17 mouse cellular contexts compared by ENCODE assay signal in the genomic region with DNA sequence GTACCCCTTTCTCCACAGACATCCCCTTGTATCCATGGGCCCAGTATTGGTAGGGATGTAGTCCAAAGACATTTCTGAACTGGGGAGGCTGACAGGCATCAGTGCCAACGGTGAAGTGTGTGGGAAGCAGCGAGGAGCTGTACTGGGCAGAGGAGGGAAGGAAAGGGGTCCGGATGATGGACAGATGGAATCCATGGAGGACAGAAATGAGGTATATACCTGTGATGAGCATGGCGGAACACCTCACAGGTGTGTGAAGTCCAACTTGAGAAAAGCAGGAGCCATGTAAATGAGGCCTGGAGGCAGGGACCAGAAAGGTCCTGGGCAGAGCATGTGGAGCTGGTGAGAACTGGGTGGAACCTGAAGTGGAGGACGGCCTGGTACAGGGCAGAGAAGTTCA. TPM values are rescaled to one million over a fixed set of nuclear protein-coding genes. Genes with fewer than 3 reads are reported as not detected.
DNase-seq lines count a peak whose midpoint lies in the region; ATAC-seq and TF ChIP-seq lines count a peak whose summit lies in the region.
"Had no signal": no experiment of that assay in that cellular context is flagged by ENCODE, and none has a peak within 500 bp of the region (broad histone marks: within the 10 kb centered on the region; RNA-seq: fewer than 3 reads in every experiment).

No protein-coding gene starts in this region.

- H3K9me3 ChIP-seq in heart, embryonic 15.5 days (replicated peaks), result no peaks in the 10 kb centered on the region
- H3K9me3 ChIP-seq in midbrain, embryonic 11.5 days (ENCODE audit: control insufficient read depth, low read length), result no peaks in the 10 kb centered on the region
- no peaks in the 10 kb centered on the region for H3K9me3 ChIP-seq in midbrain, embryonic 16.5 days (replicated peaks; ENCODE audit: control insufficient read depth, low read length, poor library complexity, severe bottlenecking)
- H3K9me3 ChIP-seq: embryonic facial prominence, embryonic 13.5 days; forebrain, embryonic 12.5 days; limb, embryonic 12.5 days; megakaryocyte, embryonic 14.5 days; neural tube, embryonic 15.5 days had no signal

- no peak overlapping the region for H3ac ChIP-seq in myocyte (ENCODE audit: control insufficient read depth, insufficient read length)

- no peaks in the 10 kb centered on the region for H3K27me3 ChIP-seq in heart, adult 2 months (ENCODE audit: control insufficient read depth, insufficient read depth, low read length)
- no peaks in the 10 kb centered on the region for H3K27me3 ChIP-seq in heart, embryonic 15.5 days
- peaks cover 1% of the 10 kb centered on the region; the same call in 1 of the 2 replicates for H3K27me3 ChIP-seq in midbrain, embryonic 11.5 days (ENCODE audit: control insufficient read depth, insufficient read depth, low read length)
- H3K27me3 ChIP-seq in midbrain, embryonic 16.5 days (ENCODE audit: control insufficient read depth, insufficient read depth, low read depth, low read length), result no peaks in the 10 kb centered on the region
- no peaks in the 10 kb centered on the region for H3K27me3 ChIP-seq in myocyte (ENCODE audit: control insufficient read depth, insufficient read depth, insufficient read length)
- H3K27me3 ChIP-seq: Patski had no signal

- peak overlapping the region; percentile 27 for H3K9ac ChIP-seq in heart, adult 2 months (ENCODE audit: low read depth, low read length)
- H3K9ac ChIP-seq in heart, embryonic 15.5 days, result no peak overlapping the region
- H3K9ac ChIP-seq in midbrain, embryonic 11.5 days (ENCODE audit: low read length), result no peak overlapping the region
- H3K9ac ChIP-seq in midbrain, embryonic 16.5 days (ENCODE audit: low read depth, low read length), result no peak overlapping the region
- H3K9ac ChIP-seq: embryonic facial prominence, embryonic 13.5 days; forebrain, embryonic 12.5 days; limb, embryonic 12.5 days; neural tube, embryonic 15.5 days had no signal

- no peak for TF ChIP-seq EP300 in heart, adult 2 months (IDR thresholded peaks at IDR 0.05; ENCODE audit: insufficient read depth, low read depth, low read length)

- no peak for DNase-seq in heart, adult 2 months
- no peak for DNase-seq in heart, adult 8-10 months (ENCODE audit: low spot score)
- DNase-seq in heart, postnatal 14 days, result no peak
- no peak for DNase-seq in midbrain, embryonic 11.5 days (ENCODE audit: low spot score, missing footprints)

- no peak overlapping the region for H3K4me3 ChIP-seq in heart, adult 2 months
- no peak overlapping the region for H3K4me3 ChIP-seq in heart, embryonic 15.5 days
- no peak overlapping the region for H3K4me3 ChIP-seq in midbrain, embryonic 11.5 days (ENCODE audit: low read depth, low read length)
- no peak overlapping the region for H3K4me3 ChIP-seq in midbrain, embryonic 16.5 days (ENCODE audit: low read depth, low read length)
- H3K4me3 ChIP-seq in myocyte, result no peak overlapping the region
- H3K4me3 ChIP-seq: erythroblast, embryonic 14.5 days; forebrain, embryonic 12.5 days; neural tube, embryonic 15.5 days had no signal

- H3K36me3 ChIP-seq in heart, adult 2 months (ENCODE audit: control insufficient read depth, insufficient read depth, low read length), result peaks cover 21% of the 10 kb centered on the region
- peaks cover 26% of the 10 kb centered on the region for H3K36me3 ChIP-seq in heart, embryonic 15.5 days
- peaks cover 4% of the 10 kb centered on the region; the same call in 1 of the 2 replicates for H3K36me3 ChIP-seq in midbrain, embryonic 11.5 days (ENCODE audit: control insufficient read depth, insufficient read depth, low read length)
- peaks cover 8% of the 10 kb centered on the region for H3K36me3 ChIP-seq in midbrain, embryonic 16.5 days (ENCODE audit: control insufficient read depth, insufficient read depth, low read length)
- peaks cover 23% of the 10 kb centered on the region for H3K36me3 ChIP-seq in myocyte (ENCODE audit: control insufficient read depth, insufficient read depth)
- H3K36me3 ChIP-seq: embryonic facial prominence, embryonic 13.5 days; limb, embryonic 12.5 days had no signal

- peaks cover 49% of the 10 kb centered on the region for H3K4me1 ChIP-seq in heart, adult 2 months (ENCODE audit: control insufficient read depth, insufficient read depth, low read length)
- H3K4me1 ChIP-seq in heart, embryonic 15.5 days (replicated peaks), result peaks cover 79% of the 10 kb centered on the region
- H3K4me1 ChIP-seq in midbrain, embryonic 11.5 days (ENCODE audit: control insufficient read depth, insufficient read depth, low read length), result peaks cover 33% of the 10 kb centered on the region
- H3K4me1 ChIP-seq in midbrain, embryonic 16.5 days (ENCODE audit: control insufficient read depth, insufficient read depth, low read length), result peaks cover 22% of the 10 kb centered on the region

- ATAC-seq in heart, embryonic 15.5 days (replicated peaks; ENCODE audit: insufficient number of reproducible peaks, insufficient read depth, low FRiP score, low read depth), result no peak
- 0 out of 2 replicates have a peak, but pooled peaks have one; percentile 7 for ATAC-seq in midbrain, embryonic 11.5 days (ENCODE audit: low FRiP score)
- ATAC-seq in midbrain, embryonic 16.5 days, result no peak
- ATAC-seq: Patski had no signal

- H3K4me2 ChIP-seq in heart, embryonic 15.5 days, result peak overlapping the region; percentile 55; the same call in 1 of the 2 replicates
- no peak overlapping the region for H3K4me2 ChIP-seq in midbrain, embryonic 11.5 days
- no peak overlapping the region for H3K4me2 ChIP-seq in midbrain, embryonic 16.5 days (ENCODE audit: low read length)
- H3K4me2 ChIP-seq in myocyte (ENCODE audit: low read depth), result peak overlapping the region; percentile 96

- TF ChIP-seq CTCF in heart, adult 2 months (IDR thresholded peaks at IDR 0.05), result no peak

- H3K27ac ChIP-seq in heart, adult 2 months, result peak overlapping the region; percentile 87
- peak overlapping the region; percentile 96; the same call in 1 of the 2 replicates for H3K27ac ChIP-seq in heart, embryonic 15.5 days
- no peak overlapping the region for H3K27ac ChIP-seq in midbrain, embryonic 11.5 days (ENCODE audit: low read depth, low read length)
- H3K27ac ChIP-seq in midbrain, embryonic 16.5 days (ENCODE audit: low read length), result no peak overlapping the region
- H3K27ac ChIP-seq: embryonic facial prominence, embryonic 13.5 days; forebrain, embryonic 12.5 days; limb, embryonic 12.5 days had no signal

- 61% methylated on average over 5 of the region's 5 CpGs for WGBS in heart, adult 2 months
- 81% methylated on average over 5 of the region's 5 CpGs for WGBS in heart, embryonic 15.5 days
- WGBS in midbrain, embryonic 11.5 days, result 91% methylated on average over 5 of the region's 5 CpGs
- 95% methylated on average over 5 of the region's 5 CpGs for WGBS in midbrain, embryonic 16.5 days

- H3K79me2 ChIP-seq in heart, adult 2 months (replicated peaks; ENCODE audit: control insufficient read depth, insufficient read depth, low read length), result no peaks in the 10 kb centered on the region
- H3K79me2 ChIP-seq in myocyte (ENCODE audit: control insufficient read depth, insufficient read depth), result peaks cover 31% of the 10 kb centered on the region

- intact Hi-C loops in heart, adult 2 months (cut with DNase I), result no loop called here
- intact Hi-C loops in heart, postnatal 14 days (cut with DNase I), result no loop called here

- TF ChIP-seq POLR2A in heart, adult 2 months (IDR thresholded peaks at IDR 0.05; ENCODE audit: insufficient read depth, low read depth, low read length), result no peak
- no peak for TF ChIP-seq POLR2A in myocyte (IDR thresholded peaks at IDR 0.05; ENCODE audit: insufficient read length, low read depth)

RNA-seq across cellular contexts. Expression of gene Crip1, which starts 0.5 kb away (rescaled TPM):
- total RNA-seq in heart, adult 2 months (2021), result 100 to 1,000 TPM; 194 to 200 TPM
- 429 and 531 TPM in 2 replicates for polyA plus RNA-seq in heart, adult 2 months (2012; rRNA removed)
- total RNA-seq in heart, adult 8-10 months (2022), result 100 to 1,000 TPM; 154 to 215 (median 169) TPM
- polyA plus RNA-seq in heart, embryonic 15.5 days (2015; fragmentation: Nextera tagmentation; extraction: Ambion mirVana), result 646 and 685 TPM in 2 replicates
- 100 to 1,000 TPM; 198 to 224 TPM for total RNA-seq in heart, postnatal 14 days (2021)
- polyA plus RNA-seq in midbrain, embryonic 11.5 days (2014; fragmentation: Nextera tagmentation; extraction: Ambion mirVana), result 87.1 and 95.7 TPM in 2 replicates
- polyA plus RNA-seq in midbrain, embryonic 16.5 days (2015; fragmentation: Nextera tagmentation; extraction: Ambion mirVana), result 16.8 and 23.3 TPM in 2 replicates
- 1,677 TPM for polyA plus RNA-seq in myocyte (2012; fragmentation: generic; extraction: Trizol)

RNA-seq across cellular contexts. Expression of gene Crip2, which starts 5.6 kb away (rescaled TPM):
- total RNA-seq in heart, adult 2 months (2021), result 1,000 to 10,000 TPM; 1,390 to 1,660 TPM
- polyA plus RNA-seq in heart, adult 2 months (2012; rRNA removed), result 3,159 and 3,188 TPM in 2 replicates
- total RNA-seq in heart, adult 8-10 months (2022), result 1,000 to 10,000 TPM; 1,612 to 1,913 (median 1,690) TPM
- 1,571 and 1,711 TPM in 2 replicates for polyA plus RNA-seq in heart, embryonic 15.5 days (2015; fragmentation: Nextera tagmentation; extraction: Ambion mirVana)
- 1,000 to 10,000 TPM; 1,350 to 1,351 TPM for total RNA-seq in heart, postnatal 14 days (2021)
- 226 and 247 TPM in 2 replicates for polyA plus RNA-seq in midbrain, embryonic 11.5 days (2014; fragmentation: Nextera tagmentation; extraction: Ambion mirVana)
- 369 and 395 TPM in 2 replicates for polyA plus RNA-seq in midbrain, embryonic 16.5 days (2015; fragmentation: Nextera tagmentation; extraction: Ambion mirVana)
- 1,146 TPM for polyA plus RNA-seq in myocyte (2012; fragmentation: generic; extraction: Trizol)

RNA-seq across cellular contexts. Expression of gene Tedc1, which starts 10.6 kb away (rescaled TPM):
- under 1 TPM; 0.34 to 0.52 TPM for total RNA-seq in heart, adult 2 months (2021)
- 0.45 and 0.67 TPM in 2 replicates for polyA plus RNA-seq in heart, adult 2 months (2012; rRNA removed)
- total RNA-seq in heart, adult 8-10 months (2022), result under 1 TPM; 0.12 to 0.49 (median 0.33) TPM
- polyA plus RNA-seq in heart, embryonic 15.5 days (2015; fragmentation: Nextera tagmentation; extraction: Ambion mirVana), result 15.4 and 31.7 TPM in 2 replicates
- 1 to 10 TPM; 1.1 to 2.1 TPM for total RNA-seq in heart, postnatal 14 days (2021)
- 25.6 and 31.5 TPM in 2 replicates for polyA plus RNA-seq in midbrain, embryonic 11.5 days (2014; fragmentation: Nextera tagmentation; extraction: Ambion mirVana)
- 11.0 and 11.4 TPM in 2 replicates for polyA plus RNA-seq in midbrain, embryonic 16.5 days (2015; fragmentation: Nextera tagmentation; extraction: Ambion mirVana)
- polyA plus RNA-seq in myocyte (2012; fragmentation: generic; extraction: Trizol), result 6.6 TPM
- total RNA-seq: gastrocnemius, adult 18-20 months had no signal

RNA-seq across cellular contexts. Expression of gene Tmem121, which starts 40.1 kb away (rescaled TPM):
- under 1 TPM in 1 of 2 experiments, not detected in 1; 0.18 TPM for total RNA-seq in heart, adult 2 months (2021)
- polyA plus RNA-seq in heart, adult 2 months (2012; rRNA removed), result 0.41 TPM in 1 of 2 replicates, not detected in the other
- total RNA-seq in heart, adult 8-10 months (2022), result under 1 TPM in 2 of 4 experiments, not detected in 2; 0.16 to 0.22 TPM
- polyA plus RNA-seq in heart, embryonic 15.5 days (2015; fragmentation: Nextera tagmentation; extraction: Ambion mirVana), result 2.0 and 7.8 TPM in 2 replicates
- under 1 TPM; 0.29 to 0.59 TPM for total RNA-seq in heart, postnatal 14 days (2021)
- polyA plus RNA-seq in midbrain, embryonic 11.5 days (2014; fragmentation: Nextera tagmentation; extraction: Ambion mirVana), result 11.5 and 13.1 TPM in 2 replicates
- polyA plus RNA-seq in midbrain, embryonic 16.5 days (2015; fragmentation: Nextera tagmentation; extraction: Ambion mirVana), result 47.2 and 50.3 TPM in 2 replicates
- 4.1 TPM for polyA plus RNA-seq in myocyte (2012; fragmentation: generic; extraction: Trizol)
- total RNA-seq: CH12.LX, G1E had no signal
- polyA plus RNA-seq: erythroblast, embryonic 14.5 days; G1E had no signal

RNA-seq across cellular contexts. Expression of gene Mta1, which starts 47.5 kb away (rescaled TPM):
- total RNA-seq in heart, adult 2 months (2021), result 10 to 100 TPM; 44.8 to 54.8 TPM
- polyA plus RNA-seq in heart, adult 2 months (2012; rRNA removed), result 35.4 and 42.4 TPM in 2 replicates
- 10 to 100 TPM; 45.0 to 47.2 (median 46.1) TPM for total RNA-seq in heart, adult 8-10 months (2022)
- polyA plus RNA-seq in heart, embryonic 15.5 days (2015; fragmentation: Nextera tagmentation; extraction: Ambion mirVana), result 11.3 and 11.4 TPM in 2 replicates
- total RNA-seq in heart, postnatal 14 days (2021), result 10 to 100 TPM; 45.1 to 46.8 TPM
- 19.2 and 21.4 TPM in 2 replicates for polyA plus RNA-seq in midbrain, embryonic 11.5 days (2014; fragmentation: Nextera tagmentation; extraction: Ambion mirVana)
- 14.4 and 15.9 TPM in 2 replicates for polyA plus RNA-seq in midbrain, embryonic 16.5 days (2015; fragmentation: Nextera tagmentation; extraction: Ambion mirVana)
- 101 TPM for polyA plus RNA-seq in myocyte (2012; fragmentation: generic; extraction: Trizol)

Comparison
In these comparisons a context has a peak if more than half of its experiments do, and no peak if none do; other contexts are left out.
1. H3K27ac ChIP-seq: peak in heart, adult 2 months (single experiment) and heart, embryonic 15.5 days (single experiment); none in midbrain, embryonic 11.5 days (single experiment) and midbrain, embryonic 16.5 days (single experiment).
2. H3K4me2 ChIP-seq: peak in heart, embryonic 15.5 days (single experiment) and myocyte (single experiment); none in midbrain, embryonic 11.5 days (single experiment) and midbrain, embryonic 16.5 days (single experiment).